Mouse (Mus musculus): ENCODE measurements around the gene BC055324. TPM values are rescaled to one million over a fixed set of nuclear protein-coding genes. Genes with fewer than 3 reads are reported as not detected.
"Not testable (repeated sequence)": the region's sequence is repeated elsewhere in the genome, so short reads cannot be mapped to it uniquely, and the experiment has no call there.

BC055324 gene
- 1 to 10 TPM in 1 of 2 experiments, under 1 TPM in 1; 0.91 to 1.0 TPM for total RNA-seq (2021)
- long read RNA-seq, experiment 1, partial matches to known transcripts: 0 of 1 reads
- long read RNA-seq, experiment 1, other reads (novel, unspliced or antisense): 0 of 1 reads
- long read RNA-seq, experiment 2: 0 reads

DNA sequence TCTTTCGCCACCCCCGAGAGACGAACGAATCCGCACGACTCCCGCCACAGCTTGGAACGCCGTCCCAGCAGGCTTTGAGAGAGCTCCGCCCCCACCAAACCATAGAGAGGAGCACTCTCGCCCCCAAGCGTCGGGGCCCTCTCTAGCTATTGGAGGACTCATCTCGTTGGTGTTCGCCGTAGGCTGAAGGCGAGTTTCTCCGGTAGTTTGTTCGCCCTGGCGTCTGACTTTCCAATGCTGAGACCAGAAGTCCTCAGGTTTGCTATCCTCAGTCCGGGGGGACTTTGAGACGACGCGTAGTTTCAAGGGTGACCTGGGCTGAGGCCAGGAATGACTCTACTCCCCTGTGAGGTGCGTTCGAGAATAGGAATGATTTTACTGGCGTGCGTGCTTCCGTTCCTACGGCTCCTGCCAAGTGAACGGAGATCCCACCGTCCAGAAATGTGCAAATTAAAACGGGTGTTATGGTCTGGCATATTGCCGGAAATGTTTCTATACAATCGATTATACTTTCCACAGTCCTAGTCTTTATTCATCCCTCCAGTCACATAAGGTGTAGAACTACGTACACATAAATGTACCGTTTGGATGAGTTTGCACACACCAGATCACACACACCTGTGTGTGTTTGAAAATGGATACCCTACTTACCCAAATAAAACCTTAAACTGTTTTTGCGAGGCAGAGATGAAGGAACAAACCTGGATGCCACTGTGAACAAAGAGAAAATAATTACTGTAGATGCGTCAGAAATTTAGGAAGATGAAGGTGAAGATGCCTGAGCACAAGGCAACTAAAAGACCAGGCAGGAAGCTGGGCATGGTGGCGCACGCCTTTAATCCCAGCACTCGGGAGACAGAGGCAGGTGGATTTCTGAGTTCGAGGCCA is at the start of gene BC055324, which contains the start of gene Mettl18:
BC055324 (minus strand) TSS at position 76 of the 888 bp plus-strand sequence.
Mettl18 (plus strand) TSS at position 169 of the 888 bp plus-strand sequence.
- DNase-seq (ENCODE audit: low spot score in 2 of 2): peak; percentile 89 to 91

DNA sequence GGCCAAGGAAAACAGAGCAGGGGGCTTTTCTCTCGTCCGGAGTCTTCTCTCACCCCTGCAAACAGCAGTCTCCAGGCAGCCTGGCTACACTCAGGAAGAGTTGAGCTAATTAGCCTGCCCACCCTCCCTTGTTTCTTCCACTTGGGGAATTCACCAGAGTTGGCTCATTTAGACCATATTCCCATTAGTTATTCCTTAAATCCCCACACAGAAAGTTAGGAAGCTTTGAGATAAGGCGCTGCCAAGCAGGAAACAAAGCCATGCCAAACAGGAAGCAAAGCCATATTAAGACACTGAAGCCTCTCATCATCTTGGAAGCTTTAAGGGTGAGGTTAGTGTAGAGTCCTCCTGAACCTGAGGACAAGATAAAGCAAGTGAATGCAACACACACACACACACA is 49.0 kb upstream of the BC055324 start:
- DNase-seq (ENCODE audit: low spot score in 2 of 2): no peak

DNA sequence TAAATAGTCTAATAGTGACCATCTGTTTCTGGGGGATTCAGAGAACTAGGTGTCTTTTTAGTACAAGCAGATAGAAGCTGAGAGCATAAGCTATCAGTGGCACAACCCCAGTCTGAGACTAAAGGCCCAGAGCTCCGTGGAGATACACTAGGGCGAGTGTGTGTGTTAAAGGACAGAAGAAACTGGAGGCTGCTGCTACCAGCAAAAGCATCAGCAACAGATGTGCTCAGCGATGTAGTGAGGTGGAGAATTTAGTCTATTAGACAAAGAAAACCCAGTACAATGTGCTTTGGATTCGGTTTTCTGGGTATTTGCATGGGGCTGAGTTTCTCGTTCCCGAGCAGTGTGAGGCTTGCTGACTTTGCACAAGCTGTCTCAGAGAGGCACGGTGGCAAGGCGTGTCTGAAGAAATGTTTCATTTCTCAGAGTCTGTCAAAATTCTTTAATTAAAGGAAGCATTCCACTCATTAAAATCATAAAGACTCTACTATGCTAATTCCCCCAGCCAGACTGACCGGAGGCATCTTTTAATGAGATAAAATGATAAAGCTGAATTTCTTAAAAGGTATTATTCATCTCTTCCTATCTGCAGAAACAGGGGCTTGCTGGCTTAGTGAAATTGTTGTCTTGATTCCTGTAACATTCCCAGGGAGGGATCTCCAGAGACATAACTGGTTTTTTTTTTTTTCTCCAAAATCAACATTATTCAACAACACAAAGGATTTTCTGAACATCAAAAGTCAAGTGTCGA is 46.0 kb upstream of the BC055324 start:
- DNase-seq (ENCODE audit: low spot score in 2 of 2): no peak

DNA sequence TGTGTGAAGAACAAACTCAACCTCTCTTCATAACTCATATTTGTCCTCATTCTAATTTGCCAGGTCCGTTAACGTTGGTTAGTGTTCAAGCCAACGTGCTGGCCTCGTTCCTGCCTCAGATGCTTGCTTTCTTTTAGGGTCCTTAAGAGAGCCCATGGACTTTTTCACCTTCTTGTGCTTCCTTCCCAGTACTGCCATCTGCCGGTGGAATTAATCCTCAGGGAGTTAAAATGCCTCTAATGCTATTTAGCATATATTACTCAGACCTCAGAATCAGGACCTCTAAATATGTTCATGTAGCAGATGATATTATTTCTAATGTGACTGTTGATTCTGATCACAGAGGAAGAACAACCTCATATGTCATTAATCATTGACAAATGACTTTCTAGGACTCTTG is 32.8 kb upstream of the BC055324 start:
- DNase-seq (ENCODE audit: low spot score in 2 of 2): peak in 1 of 2 experiments; percentile 15

DNA sequence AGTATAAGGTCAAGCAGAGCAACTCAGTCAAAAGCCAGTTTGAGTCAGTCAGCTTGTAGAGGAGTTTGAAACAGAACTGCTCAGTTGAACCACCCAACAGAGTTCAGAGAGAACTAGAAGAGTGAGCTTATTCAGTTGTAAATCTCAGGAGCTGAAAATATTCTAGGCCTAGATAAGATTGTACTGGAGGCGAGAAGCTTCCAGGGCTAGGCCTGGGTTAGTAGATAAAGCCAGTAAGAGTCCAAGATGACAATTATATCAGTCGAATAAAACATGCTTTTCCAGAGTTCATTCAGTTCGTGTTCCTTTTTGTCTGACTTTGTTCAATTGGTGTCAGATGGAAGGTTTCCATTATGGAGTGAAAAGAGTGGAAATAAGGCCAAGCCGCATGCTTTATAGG is 31.1 kb upstream of the BC055324 start:
- no peak for DNase-seq (ENCODE audit: low spot score in 2 of 2)

DNA sequence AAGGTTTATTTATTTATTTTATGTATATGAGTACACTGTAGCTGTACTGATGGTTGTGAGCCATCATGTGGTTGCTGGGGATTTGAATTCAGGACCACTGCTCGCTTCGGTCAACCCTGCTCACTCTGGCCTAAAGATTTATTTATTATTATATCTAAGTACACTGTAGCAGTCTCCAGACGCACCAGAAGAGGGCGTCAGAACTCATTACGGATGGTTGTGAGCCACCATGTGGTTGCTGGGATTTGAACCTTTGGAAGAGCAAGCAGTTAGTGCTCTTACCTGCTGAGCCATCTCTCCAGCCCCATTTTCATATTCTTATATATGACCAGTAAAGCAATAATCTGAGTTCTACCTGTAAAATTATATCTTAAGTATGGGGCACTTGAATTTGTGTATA is 27.5 kb upstream of the BC055324 start:
- not testable (repeated sequence) for DNase-seq (ENCODE audit: low spot score in 2 of 2)

DNA sequence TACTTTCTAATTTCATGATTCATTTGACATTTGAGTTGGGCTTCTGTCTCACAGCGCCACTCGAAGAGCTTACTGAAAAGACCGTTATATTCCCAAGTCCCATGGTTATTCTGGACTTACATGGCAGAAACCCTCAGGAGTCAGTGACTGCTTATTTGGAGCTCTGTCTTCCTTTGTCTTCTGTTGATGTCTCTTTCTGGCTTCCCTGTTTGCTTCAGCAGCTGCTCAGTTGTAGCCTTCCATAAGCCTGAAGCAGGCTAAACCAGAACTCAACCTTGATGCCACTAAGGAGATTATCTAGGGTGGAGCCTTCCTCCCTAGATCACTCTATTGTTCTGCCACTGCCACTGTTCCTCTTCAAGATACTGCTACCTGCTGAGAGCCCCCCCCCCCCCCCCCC is 26.1 kb upstream of the BC055324 start:
- DNase-seq (ENCODE audit: low spot score in 2 of 2): not testable (repeated sequence)

DNA sequence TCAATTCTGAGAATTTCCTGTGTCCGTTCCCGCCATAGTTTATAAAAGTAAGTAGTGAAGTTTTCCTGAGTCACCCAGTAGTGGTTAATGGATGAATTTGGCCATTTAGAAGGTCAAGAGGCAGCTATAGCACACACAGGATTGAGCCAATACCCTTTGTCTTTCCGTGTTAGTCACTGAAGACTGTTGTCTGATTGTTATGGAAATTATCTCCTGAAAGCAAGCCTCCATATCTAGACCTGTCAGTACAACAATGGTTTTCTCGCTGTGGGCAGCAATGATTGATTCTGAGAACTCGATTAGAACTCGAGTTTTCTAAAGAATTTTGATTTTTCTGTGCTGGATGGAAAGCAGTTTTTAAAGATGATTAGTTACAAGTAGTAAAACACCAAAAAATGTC is 25.2 kb upstream of the BC055324 start:
- DNase-seq (ENCODE audit: low spot score in 2 of 2): no peak

DNA sequence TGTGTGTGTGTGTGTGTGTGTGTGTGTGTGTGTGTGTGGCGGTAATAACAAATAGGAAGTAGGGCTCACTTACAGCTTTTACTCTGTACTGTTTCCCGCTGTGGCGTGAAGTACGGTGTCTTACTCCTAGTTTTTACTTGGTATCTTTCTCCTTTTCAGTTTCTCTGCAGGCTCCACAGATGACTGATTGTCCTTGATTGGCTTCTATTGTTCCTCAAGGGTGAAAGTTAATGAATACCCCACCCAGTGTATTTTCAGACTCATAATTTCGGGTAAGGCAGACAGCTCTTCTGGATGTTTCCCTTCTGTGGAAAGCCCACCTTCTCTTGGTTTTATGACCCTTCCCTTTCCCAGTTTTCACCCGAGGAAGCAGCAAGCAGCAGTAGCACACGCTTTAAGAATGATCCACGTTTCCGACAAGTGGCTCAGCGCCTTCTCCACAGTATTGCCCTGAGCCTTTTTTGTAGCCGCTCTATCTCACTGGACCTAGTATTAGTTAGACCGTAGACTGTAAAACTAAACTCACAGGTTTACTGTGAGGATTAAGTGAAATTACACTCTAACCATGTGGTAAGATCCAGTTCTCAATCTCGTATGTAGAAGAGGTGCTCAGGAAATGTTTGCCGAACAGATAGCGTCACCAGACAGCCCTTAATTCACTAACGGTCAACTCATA is 23.8 kb upstream of the BC055324 start:
- no peak for DNase-seq (ENCODE audit: low spot score in 2 of 2)

DNA sequence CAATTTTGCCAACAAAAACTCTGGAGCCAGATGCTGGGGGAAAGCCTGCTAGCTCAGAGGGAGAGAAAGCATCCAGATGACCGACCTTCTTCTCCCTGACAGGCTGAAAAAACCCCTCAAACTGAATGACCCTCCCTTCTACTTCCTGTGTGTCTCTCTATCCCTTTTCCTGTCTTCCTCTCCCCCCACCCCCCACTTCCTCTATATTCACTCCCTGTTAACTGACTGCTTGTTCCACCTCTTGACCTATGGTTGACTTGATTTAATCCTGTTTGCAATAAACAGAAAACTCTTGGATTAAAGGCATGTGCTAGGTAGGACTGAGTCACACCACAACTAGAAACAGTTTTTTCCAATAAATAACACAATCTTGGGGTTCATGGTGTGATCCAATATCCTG is 20.0 kb upstream of the BC055324 start:
- no peak for DNase-seq (ENCODE audit: low spot score in 2 of 2)

DNA sequence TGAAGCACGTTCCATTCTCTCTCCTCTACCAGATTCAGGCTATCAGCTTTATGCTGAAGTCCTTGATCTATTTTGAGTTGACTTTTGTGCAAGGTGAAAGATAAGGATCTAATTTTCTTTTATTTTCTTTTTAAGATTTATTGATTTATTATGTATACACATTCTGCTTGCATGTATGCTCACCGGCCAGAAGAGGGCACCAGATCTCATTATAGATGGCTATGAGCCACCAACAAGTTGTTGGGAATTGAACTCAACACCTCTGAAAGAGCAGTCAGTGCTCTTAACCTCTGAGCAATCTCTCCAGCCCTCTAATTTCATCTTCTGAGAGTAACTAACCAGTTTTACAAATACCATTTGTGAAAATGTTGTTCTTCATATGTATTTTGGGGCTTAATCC is 14.6 kb upstream of the BC055324 start:
- DNase-seq (ENCODE audit: low spot score in 2 of 2): peak in 1 of 2 experiments; percentile 12

DNA sequence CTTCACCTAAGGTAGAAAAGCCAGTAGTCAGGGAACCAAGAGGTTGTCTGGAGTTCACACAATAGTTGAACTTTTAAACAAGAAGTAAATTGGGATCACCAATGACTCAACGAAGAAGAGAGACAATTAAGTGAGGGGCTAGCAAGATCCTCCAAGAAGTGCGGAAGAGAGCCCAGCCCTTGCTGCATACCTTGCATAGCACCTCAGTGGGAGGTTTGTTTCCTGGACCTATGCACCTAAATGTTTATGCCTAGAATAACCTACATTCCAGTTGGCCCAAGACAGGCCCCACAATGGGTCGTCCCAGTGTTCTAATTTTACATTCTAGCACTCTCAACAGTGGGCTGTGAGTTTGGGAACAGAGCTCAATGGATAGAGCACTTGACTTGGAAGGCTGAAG is 9.7 kb upstream of the BC055324 start:
- DNase-seq (ENCODE audit: low spot score in 2 of 2): no peak

DNA sequence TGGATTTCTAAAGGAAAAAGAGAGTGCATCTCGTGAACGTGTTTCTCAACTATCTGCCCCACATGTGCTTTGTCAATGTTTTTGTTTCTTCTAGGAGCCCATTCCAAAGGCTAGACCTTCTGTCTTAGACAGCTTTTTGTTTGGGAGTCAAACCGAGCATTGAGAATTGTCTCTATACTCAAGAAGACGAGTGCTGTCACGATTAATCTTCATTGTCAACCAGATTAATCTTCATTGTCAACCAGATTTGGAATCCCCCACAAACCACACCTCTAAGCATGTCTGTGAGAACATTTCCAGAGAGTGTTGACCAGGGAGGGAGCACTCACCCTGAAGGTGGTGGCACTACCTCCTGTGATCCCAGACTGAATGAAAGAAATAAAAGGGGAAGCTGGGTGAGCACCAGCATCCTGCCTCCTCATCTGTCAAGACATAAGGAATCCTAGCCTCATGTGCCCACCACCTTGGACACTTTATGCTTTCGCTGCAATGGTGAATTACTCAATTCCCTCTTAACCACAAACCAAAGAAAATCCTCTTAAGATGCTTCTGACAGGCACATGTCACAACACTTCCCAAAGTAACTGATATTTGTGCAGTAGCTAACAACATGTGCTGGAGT is 7.3 kb upstream of the BC055324 start:
- DNase-seq (ENCODE audit: low spot score in 2 of 2): no peak

DNA sequence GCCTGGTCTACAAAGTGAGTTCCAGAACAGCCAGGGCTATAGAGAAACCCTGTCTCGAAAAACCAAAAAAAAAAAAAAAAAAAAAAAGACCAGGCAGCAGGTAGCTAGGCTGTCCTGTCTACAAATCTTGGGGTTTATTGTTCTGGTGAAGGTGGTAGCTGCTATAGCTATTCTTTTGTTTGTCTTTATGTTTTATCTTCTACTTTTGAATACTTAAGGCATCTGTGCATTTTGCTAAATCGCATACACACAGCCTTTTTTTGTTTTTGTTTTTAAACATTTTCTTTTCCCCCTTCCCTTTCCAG is 965 bp upstream of the BC055324 start:
- DNase-seq (ENCODE audit: low spot score in 2 of 2): no peak

DNA sequence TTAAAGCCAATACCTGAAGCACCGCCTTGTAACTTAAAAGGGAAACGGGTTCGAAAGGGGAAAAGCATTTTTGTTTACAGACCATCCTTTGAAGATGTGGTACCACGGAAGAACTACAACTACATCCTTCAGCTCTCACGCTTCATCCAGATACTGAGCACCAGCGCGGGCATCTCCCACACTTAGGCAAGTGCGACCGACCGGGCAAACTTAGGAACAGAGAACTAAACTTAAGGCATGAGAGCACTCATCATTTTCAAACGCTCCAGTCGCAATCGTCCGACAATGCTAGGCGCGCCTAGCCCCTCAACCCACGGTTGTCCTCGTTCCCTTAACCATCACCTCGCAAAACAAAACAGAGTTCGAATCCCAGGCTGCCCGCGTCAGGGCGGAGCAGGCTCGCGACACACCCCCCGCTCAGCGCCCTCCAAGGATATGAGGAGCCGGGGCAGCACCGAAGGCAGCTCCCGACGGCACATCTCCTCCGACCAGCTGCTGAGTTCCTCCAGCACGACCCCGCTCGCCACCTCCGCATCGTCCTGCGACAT is 349 bp downstream of the BC055324 start:
- DNase-seq (ENCODE audit: low spot score in 2 of 2): peak in 1 of 2 experiments; percentile 2

DNA sequence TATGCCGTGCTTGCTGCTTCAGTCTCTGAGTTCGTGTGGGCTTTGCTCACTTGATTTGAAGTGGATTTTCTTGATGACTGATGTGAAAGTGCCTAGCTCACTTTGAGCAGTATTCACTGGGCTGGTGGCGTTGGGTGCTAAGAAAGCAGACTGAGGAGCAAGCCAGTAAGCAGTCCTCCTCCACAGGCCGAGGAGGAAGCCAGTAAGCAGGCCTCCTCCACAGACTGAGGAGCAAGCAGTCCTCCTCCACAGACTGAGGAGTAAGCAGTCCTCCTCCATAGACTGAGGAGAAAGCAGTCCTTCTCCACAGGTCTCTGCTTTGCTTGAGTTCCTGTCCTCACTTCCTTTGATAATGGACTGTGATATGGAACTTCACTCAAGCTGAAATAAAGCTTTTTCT is 2.2 kb downstream of the BC055324 start:
- DNase-seq (ENCODE audit: low spot score in 2 of 2): no peak

DNA sequence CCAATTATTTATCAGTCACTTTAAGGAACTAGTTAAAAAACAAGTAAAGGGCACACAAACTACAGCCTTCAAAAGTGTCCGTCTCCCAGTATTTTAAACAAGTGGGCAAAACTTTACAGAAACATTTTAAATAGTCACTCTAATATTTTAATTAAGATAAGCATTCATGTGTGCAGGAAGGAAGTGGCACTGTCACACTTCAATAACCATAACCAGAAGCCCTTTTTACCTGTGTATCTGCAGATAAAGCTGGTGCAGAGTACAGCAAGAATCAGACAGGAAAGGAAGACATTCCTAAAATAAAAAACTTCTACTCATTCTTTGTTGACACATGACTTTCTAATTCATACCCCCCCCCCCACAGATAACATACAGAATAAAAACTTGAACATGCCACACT is 18.1 kb downstream of the BC055324 start:
- DNase-seq (ENCODE audit: low spot score in 2 of 2): no peak

DNA sequence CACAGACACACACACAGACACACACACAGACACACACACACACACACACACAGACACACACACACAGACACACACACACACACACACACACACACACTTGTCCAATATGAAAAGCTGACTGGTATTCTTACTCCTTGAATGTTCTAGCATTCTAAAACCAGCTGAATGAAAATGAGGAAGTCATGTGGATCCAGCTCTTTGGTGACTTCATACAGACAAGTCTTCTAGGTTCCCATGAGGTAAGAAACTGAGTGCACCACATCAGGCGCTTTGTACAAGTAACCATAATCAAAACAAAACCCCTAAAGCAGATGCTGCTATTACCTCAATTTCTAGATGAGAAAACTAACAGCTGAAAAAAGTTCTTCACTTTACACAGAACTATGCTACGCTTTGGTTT is 19.5 kb downstream of the BC055324 start:
- DNase-seq (ENCODE audit: low spot score in 2 of 2): no peak

DNA sequence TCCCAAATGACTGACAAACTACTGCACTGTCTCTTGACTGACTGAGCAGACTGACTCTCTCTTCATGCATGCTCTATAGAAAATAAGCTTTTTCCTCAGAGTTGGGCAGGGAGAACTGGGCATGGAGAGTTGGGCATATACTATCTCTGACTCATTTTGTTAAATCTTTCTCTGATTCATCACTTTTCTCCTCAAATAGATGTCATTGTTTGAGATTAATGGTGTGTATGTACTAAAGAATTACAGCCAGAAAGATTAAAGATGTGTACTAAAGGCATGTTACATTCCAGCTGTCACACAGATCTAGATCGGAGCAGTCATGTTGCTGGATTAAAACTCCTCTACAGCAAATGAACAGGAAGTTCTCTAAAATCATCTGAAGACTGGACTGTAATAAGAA is 20.1 kb downstream of the BC055324 start:
- DNase-seq (ENCODE audit: low spot score in 2 of 2): no peak

DNA sequence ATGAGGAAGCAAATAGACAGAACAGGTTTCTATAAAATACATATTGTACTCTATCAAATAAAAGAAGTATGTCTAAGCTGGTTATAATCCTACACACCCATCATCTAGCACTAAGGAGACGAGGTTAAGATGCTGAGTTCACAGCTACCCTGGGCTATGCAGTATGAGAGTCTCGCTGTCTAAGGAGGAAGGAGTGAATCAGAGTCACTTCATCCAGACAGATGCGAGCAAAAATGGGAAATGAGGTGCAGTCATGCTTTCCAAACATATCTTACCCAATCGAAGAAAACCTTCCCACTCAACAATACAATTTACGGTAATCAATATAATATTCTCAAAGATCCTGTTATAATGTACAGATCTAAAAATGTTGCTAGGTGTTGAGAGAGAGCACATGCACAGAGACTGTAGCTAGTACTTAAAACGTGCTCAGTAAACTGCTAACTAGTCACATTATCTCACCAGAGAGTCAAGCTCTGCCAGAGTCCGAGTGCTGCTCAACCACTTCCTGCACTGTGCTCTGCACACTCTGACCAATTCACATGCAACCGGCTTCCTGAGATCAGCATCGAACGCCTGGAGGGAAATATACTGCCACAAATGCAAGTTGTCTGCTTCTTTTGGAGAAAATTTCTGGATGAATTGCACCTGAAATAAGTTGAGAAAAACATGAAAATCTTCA is 30.4 kb downstream of the BC055324 start:
- DNase-seq (ENCODE audit: low spot score in 2 of 2): no peak

Data from left cerebral cortex, adult 18-20 months (tissue).